Comparison of ENCODE assay signal across 11 mouse cellular contexts in the genomic region with DNA sequence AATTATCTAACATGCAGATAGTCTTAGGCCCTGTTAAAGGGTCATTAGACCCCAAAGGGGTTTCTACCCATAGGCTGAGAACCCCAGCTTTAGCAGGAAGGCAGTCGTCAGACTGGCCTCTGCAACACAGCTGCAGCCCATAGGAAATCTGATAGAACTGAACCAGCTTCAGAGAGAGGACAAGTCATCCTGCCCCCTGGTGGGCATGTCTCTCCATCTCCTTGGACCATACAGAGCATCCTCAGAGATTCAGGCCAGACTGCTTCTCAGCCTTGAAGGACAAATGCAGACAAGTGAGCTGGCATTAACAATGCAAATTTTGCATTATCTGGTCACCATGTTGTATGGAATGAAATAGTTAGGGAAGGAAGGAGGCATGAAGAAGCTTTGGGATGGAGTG. TPM values are rescaled to one million over a fixed set of nuclear protein-coding genes. Genes with fewer than 3 reads are reported as not detected.
DNase-seq lines count a peak whose midpoint lies in the region; ATAC-seq and TF ChIP-seq lines count a peak whose summit lies in the region.
"Had no signal": no experiment of that assay in that cellular context is flagged by ENCODE, and none has a peak within 500 bp of the region (broad histone marks: within the 10 kb centered on the region; RNA-seq: fewer than 3 reads in every experiment).

No protein-coding gene starts in this region.

- 70% methylated on average over 1 of the region's 1 CpGs for WGBS in midbrain, postnatal 0 days
- 61% methylated on average over 1 of the region's 1 CpGs for WGBS in midbrain, embryonic 13.5 days
- 55% methylated on average over 1 of the region's 1 CpGs for WGBS in forebrain, embryonic 14.5 days

- no peaks in the 10 kb centered on the region for H3K27me3 ChIP-seq in midbrain, postnatal 0 days (ENCODE audit: insufficient read depth, low read length)
- no peaks in the 10 kb centered on the region for H3K27me3 ChIP-seq in midbrain, embryonic 13.5 days
- H3K27me3 ChIP-seq in forebrain, embryonic 14.5 days (replicated peaks; ENCODE audit: control insufficient read depth, insufficient read depth, low read length) = no peaks in the 10 kb centered on the region
- H3K27me3 ChIP-seq: neural tube, embryonic 13.5 days; stomach, embryonic 15.5 days had no signal

- no peak overlapping the region for H3K4me2 ChIP-seq in midbrain, postnatal 0 days (ENCODE audit: low read depth, low read length, poor library complexity, severe bottlenecking)
- no peak overlapping the region for H3K4me2 ChIP-seq in midbrain, embryonic 13.5 days (replicated peaks)
- no peak overlapping the region for H3K4me2 ChIP-seq in forebrain, embryonic 14.5 days (ENCODE audit: low read length)
- H3K4me2 ChIP-seq: neural tube, embryonic 13.5 days; stomach, embryonic 15.5 days had no signal

- no peaks in the 10 kb centered on the region for H3K4me1 ChIP-seq in midbrain, postnatal 0 days (ENCODE audit: insufficient read depth, low read length)
- H3K4me1 ChIP-seq in midbrain, embryonic 13.5 days (replicated peaks) = no peaks in the 10 kb centered on the region
- no peaks in the 10 kb centered on the region for H3K4me1 ChIP-seq in forebrain, embryonic 14.5 days (ENCODE audit: control insufficient read depth, insufficient read depth, low read length)
- H3K4me1 ChIP-seq: neural tube, embryonic 13.5 days; stomach, embryonic 15.5 days had no signal

- ATAC-seq in midbrain, postnatal 0 days (ENCODE audit: low FRiP score) = no peak
- ATAC-seq in midbrain, embryonic 13.5 days = no peak
- no peak for ATAC-seq in forebrain, embryonic 14.5 days

- H3K4me3 ChIP-seq in midbrain, postnatal 0 days (ENCODE audit: low read depth, low read length) = no peak overlapping the region
- no peak overlapping the region for H3K4me3 ChIP-seq in midbrain, embryonic 13.5 days (replicated peaks)
- no peak overlapping the region for H3K4me3 ChIP-seq in forebrain, embryonic 14.5 days (ENCODE audit: low read depth, low read length)
- H3K4me3 ChIP-seq: neural tube, embryonic 13.5 days; stomach, embryonic 15.5 days had no signal

- peak; percentile 63 for TF ChIP-seq CTCF in midbrain, postnatal 0 days (IDR thresholded peaks at IDR 0.05)

- DNase-seq in heart, postnatal 4 days = peak; percentile 17
- DNase-seq in heart, adult 18-20 months = no peak
- DNase-seq in midbrain, postnatal 0 days (ENCODE audit: low spot score) = peak; percentile 36
- peak; percentile 9 for DNase-seq in adipocyte (ENCODE audit: low spot score)
- DNase-seq in mesoderm, embryonic 11.5 days (ENCODE audit: low read depth, low spot score) = peak; percentile 34
- no peak for DNase-seq in forebrain, embryonic 14.5 days (ENCODE audit: low spot score)
- no peak for DNase-seq in frontal cortex, postnatal 10 days (ENCODE audit: low spot score in 2 of 2)
- DNase-seq: cerebellum, postnatal 36 days had no signal

- no peak overlapping the region for H3K27ac ChIP-seq in midbrain, postnatal 0 days (ENCODE audit: low read depth, low read length)
- H3K27ac ChIP-seq in midbrain, embryonic 13.5 days = no peak overlapping the region
- H3K27ac ChIP-seq in forebrain, embryonic 14.5 days (ENCODE audit: low read depth, low read length) = no peak overlapping the region
- H3K27ac ChIP-seq: neural tube, embryonic 13.5 days; stomach, embryonic 15.5 days had no signal

- no peaks in the 10 kb centered on the region for H3K36me3 ChIP-seq in midbrain, postnatal 0 days (ENCODE audit: insufficient read depth, low read length)
- H3K36me3 ChIP-seq in midbrain, embryonic 13.5 days = no peaks in the 10 kb centered on the region
- H3K36me3 ChIP-seq in forebrain, embryonic 14.5 days (ENCODE audit: control insufficient read depth, insufficient read depth, low read length) = no peaks in the 10 kb centered on the region
- H3K36me3 ChIP-seq: neural tube, embryonic 13.5 days; stomach, embryonic 15.5 days had no signal

- H3K9ac ChIP-seq in midbrain, postnatal 0 days (replicated peaks; ENCODE audit: low read length, poor library complexity, severe bottlenecking) = no peak overlapping the region
- H3K9ac ChIP-seq in midbrain, embryonic 13.5 days (replicated peaks) = no peak overlapping the region
- H3K9ac ChIP-seq in forebrain, embryonic 14.5 days (ENCODE audit: low read length) = no peak overlapping the region
- H3K9ac ChIP-seq: neural tube, embryonic 13.5 days; stomach, embryonic 15.5 days had no signal

- no peaks in the 10 kb centered on the region for H3K9me3 ChIP-seq in midbrain, postnatal 0 days (ENCODE audit: low read length)
- no peaks in the 10 kb centered on the region for H3K9me3 ChIP-seq in midbrain, embryonic 13.5 days
- H3K9me3 ChIP-seq in forebrain, embryonic 14.5 days (replicated peaks; ENCODE audit: control insufficient read depth, low read length) = no peaks in the 10 kb centered on the region
- H3K9me3 ChIP-seq: neural tube, embryonic 13.5 days; stomach, embryonic 15.5 days had no signal

RNA-seq across cellular contexts. Expression of gene Nmur2, which starts 59.2 kb away (rescaled TPM):
- not detected for total RNA-seq in heart, postnatal 4 days (2021)
- total RNA-seq in heart, adult 18-20 months (2021) = not detected
- 0.09 and 0.22 TPM in 2 replicates for total RNA-seq in midbrain, postnatal 0 days (2014; rRNA removed)
- 0.27 and 0.57 TPM in 2 replicates for polyA plus RNA-seq in midbrain, postnatal 0 days (2015; fragmentation: Nextera tagmentation; extraction: Ambion mirVana)
- polyA plus RNA-seq in midbrain, embryonic 13.5 days (2015; fragmentation: Nextera tagmentation; extraction: Ambion mirVana) = 0.04 TPM in 1 of 2 replicates, not detected in the other
- polyA plus RNA-seq in forebrain, embryonic 14.5 days (2014; fragmentation: Nextera tagmentation; extraction: Ambion mirVana) = 0.06 and 0.18 TPM in 2 replicates

Comparison
In these comparisons a context has a peak if more than half of its experiments do, and no peak if none do; other contexts are left out.
1. DNase-seq: peak in heart, postnatal 4 days (single experiment), midbrain, postnatal 0 days (single experiment), adipocyte (single experiment) and mesoderm, embryonic 11.5 days (single experiment); none in heart, adult 18-20 months (0 of 2), forebrain, embryonic 14.5 days (single experiment) and frontal cortex, postnatal 10 days (0 of 2).